ENCODE assay signal across 22 mouse cellular contexts in genomic region chr2:49521564-49521963, GRCm38 (mm10).
"Had no signal": no experiment of that assay in that cellular context is flagged by ENCODE, and none has a peak within 500 bp of the region (broad histone marks: within the 10 kb centered on the region; RNA-seq: fewer than 3 reads in every experiment).

No protein-coding gene starts in this region.

- H3K27me3 ChIP-seq: intestine, embryonic 15.5 days; kidney, embryonic 15.5 days; limb, embryonic 12.5 days; limb, embryonic 15.5 days; lung, embryonic 15.5 days; megakaryocyte, embryonic 14.5 days; neural tube, embryonic 12.5 days; neural tube, embryonic 15.5 days; stomach, embryonic 15.5 days had no signal

- H3K9me3 ChIP-seq: intestine, embryonic 15.5 days; kidney, embryonic 15.5 days; limb, embryonic 12.5 days; limb, embryonic 15.5 days; lung, embryonic 15.5 days; megakaryocyte, embryonic 14.5 days; midbrain, embryonic 10.5 days; neural tube, embryonic 12.5 days; neural tube, embryonic 15.5 days; stomach, embryonic 15.5 days had no signal

- DNase-seq: kidney, adult 11 months; kidney, adult 8-10 months; kidney, postnatal 10 days; left cerebral cortex, postnatal 4 days; lung, adult 18-20 months; lung, postnatal 10 days; lung, postnatal 36 days; midbrain, embryonic 14.5 days; right cerebral cortex, adult 18-20 months; right cerebral cortex, postnatal 14 days; spleen, adult 18-20 months; thymus, postnatal 25 days had no signal

- H3K4me2 ChIP-seq: intestine, embryonic 15.5 days; kidney, embryonic 15.5 days; limb, embryonic 12.5 days; limb, embryonic 15.5 days; lung, embryonic 15.5 days; neural tube, embryonic 12.5 days; neural tube, embryonic 15.5 days; stomach, embryonic 15.5 days had no signal

- ATAC-seq: intestine, embryonic 15.5 days had no signal

- H3K9ac ChIP-seq: intestine, embryonic 15.5 days; kidney, embryonic 15.5 days; limb, embryonic 12.5 days; limb, embryonic 15.5 days; lung, embryonic 15.5 days; neural tube, embryonic 12.5 days; neural tube, embryonic 15.5 days; stomach, embryonic 15.5 days had no signal

- H3K27ac ChIP-seq: intestine, embryonic 15.5 days; kidney, embryonic 15.5 days; limb, embryonic 12.5 days; limb, embryonic 15.5 days; lung, embryonic 15.5 days; midbrain, embryonic 10.5 days; neural tube, embryonic 12.5 days; neural tube, embryonic 15.5 days; stomach, embryonic 15.5 days had no signal

- H3K36me3 ChIP-seq: neural tube, embryonic 15.5 days; stomach, embryonic 15.5 days had no signal

- H3K4me3 ChIP-seq: intestine, embryonic 15.5 days; kidney, embryonic 15.5 days; limb, embryonic 12.5 days; limb, embryonic 15.5 days; lung, embryonic 15.5 days; megakaryocyte, embryonic 14.5 days; midbrain, embryonic 10.5 days; neural tube, embryonic 12.5 days; neural tube, embryonic 15.5 days; stomach, embryonic 15.5 days had no signal

- H3K4me1 ChIP-seq: intestine, embryonic 15.5 days; kidney, embryonic 15.5 days; limb, embryonic 12.5 days; limb, embryonic 15.5 days; lung, embryonic 15.5 days; megakaryocyte, embryonic 14.5 days; midbrain, embryonic 10.5 days; neural tube, embryonic 12.5 days; stomach, embryonic 15.5 days had no signal
